Mouse (Mus musculus) ES-E14 (cell line): ENCODE data around the gene Vps45.

Source experiments
- MAFK ChIP-seq: IDR thresholded peaks from 2 replicates; pipeline ENCODE4 v1.6.1; 2014; ENCODE audit warnings: mild to moderate bottlenecking, low read depth, low read length, inconsistent platforms; ENCODE audit not compliant: insufficient read depth
- ZC3H11A ChIP-seq: IDR thresholded peaks from 2 replicates; pipeline ENCODE4 v1.6.1; 2012; ENCODE audit warnings: low read depth, mild to moderate bottlenecking, inconsistent platforms, low read length, borderline replicate concordance
- ZNF384 ChIP-seq: IDR thresholded peaks from 2 replicates; pipeline ENCODE4 v1.6.1; 2012; ENCODE audit warnings: low read depth, low read length, inconsistent platforms

GRCm38 (mm10) chr3:96008463-96008862, 49.8 kb downstream of the Vps45 start:
- TF ChIP-seq MAFK (no peak), ZNF384 (no peak), ZC3H11A (no peak)
